Mouse (Mus musculus): ENCODE data around the gene Pick1.

DNA sequence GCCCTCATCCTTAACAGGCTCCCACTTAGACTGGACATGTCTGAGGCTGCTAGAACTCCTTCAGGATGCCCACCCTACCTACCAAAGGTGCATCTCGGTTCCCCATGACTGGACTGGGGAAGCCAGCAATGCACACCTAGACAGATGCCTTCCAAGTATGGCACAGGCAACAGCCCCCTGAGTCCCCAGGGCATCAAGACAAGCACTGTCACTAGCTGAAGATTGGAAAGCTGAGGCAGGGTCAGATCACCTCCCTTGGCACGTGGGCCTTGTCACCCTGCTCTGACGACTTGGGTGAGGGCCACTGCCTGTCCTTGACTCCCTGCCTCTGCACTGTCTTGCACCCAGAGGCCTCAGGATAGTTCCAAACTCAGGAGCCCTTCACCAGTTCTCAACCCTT lies 59.4 kb downstream of the Pick1 start:
- TF ChIP-seq CTCF (IDR thresholded peaks at IDR 0.05; ENCODE audit: low read depth, low read length) (no peak), POLR2A (IDR thresholded peaks at IDR 0.05; ENCODE audit: borderline replicate concordance, low read depth, low read length) (no peak)

All from bone marrow macrophage, adult 2 months (primary cell).